Mouse (Mus musculus): ENCODE results near the gene Vkorc1l1. TPM values are rescaled to one million over a fixed set of nuclear protein-coding genes. Genes with fewer than 3 reads are reported as not detected.

The Vkorc1l1 gene
- polyA plus RNA-seq, 1 experiment = 8.8 TPM

GRCm38 (mm10) chr5:130027134-130027533 is 85.4 kb downstream of the Vkorc1l1 start:
- Histone ChIP-seq H3K36me3 (ENCODE audit: control insufficient read depth, insufficient read depth, low read length) (no peaks in the 10 kb centered on the region), H3K27me3 (ENCODE audit: control insufficient read depth, insufficient read depth, low read length) (no peaks in the 10 kb centered on the region), H3K27ac (ENCODE audit: insufficient read depth, low read depth, low read length) (no peak overlapping the region), H3K4me3 (ENCODE audit: low read depth, low read length) (no peak overlapping the region), H3K4me1 (ENCODE audit: control insufficient read depth, insufficient read depth, insufficient read length, low read length) (no peaks in the 10 kb centered on the region; the same call in none of the 2 replicates)
- TF ChIP-seq POLR2A (IDR thresholded peaks at IDR 0.05; ENCODE audit: low read depth, low read length) (no peak), CTCF (IDR thresholded peaks at IDR 0.05; ENCODE audit: extremely low read depth, insufficient read length, insufficient replicate concordance, low read depth, low read length) (no peak)
- 46% methylated on average over 5 of the region's 5 CpGs for WGBS

GRCm38 (mm10) chr5:130027696-130028095 is 85.9 kb downstream of the Vkorc1l1 start:
- H3K4me1 ChIP-seq (ENCODE audit: control insufficient read depth, insufficient read depth, insufficient read length, low read length) = no peaks in the 10 kb centered on the region; the same call in none of the 2 replicates
- no peaks in the 10 kb centered on the region for H3K36me3 ChIP-seq (ENCODE audit: control insufficient read depth, insufficient read depth, low read length)
- H3K27me3 ChIP-seq (ENCODE audit: control insufficient read depth, insufficient read depth, low read length) = no peaks in the 10 kb centered on the region
- WGBS = 80% methylated on average over 7 of the region's 7 CpGs
- TF ChIP-seq CTCF (IDR thresholded peaks at IDR 0.05; ENCODE audit: extremely low read depth, insufficient read length, insufficient replicate concordance, low read depth, low read length) (no peak), POLR2A (IDR thresholded peaks at IDR 0.05; ENCODE audit: low read depth, low read length) (no peak)
- H3K27ac ChIP-seq (ENCODE audit: insufficient read depth, low read depth, low read length) = no peak overlapping the region
- no peak overlapping the region for H3K4me3 ChIP-seq (ENCODE audit: low read depth, low read length)

- H3K27me3 ChIP-seq (ENCODE audit: control insufficient read depth, insufficient read depth, low read length) = no peaks in the 10 kb centered on the region
- no peaks in the 10 kb centered on the region; the same call in none of the 2 replicates for H3K4me1 ChIP-seq (ENCODE audit: control insufficient read depth, insufficient read depth, insufficient read length, low read length)
- H3K36me3 ChIP-seq (ENCODE audit: control insufficient read depth, insufficient read depth, low read length) = no peaks in the 10 kb centered on the region
- peak within 1 kb of the TSS; percentile 65 for H3K27ac ChIP-seq (ENCODE audit: insufficient read depth, low read depth, low read length)
- TF ChIP-seq CTCF (IDR thresholded peaks at IDR 0.05; ENCODE audit: extremely low read depth, insufficient read length, insufficient replicate concordance, low read depth, low read length) = no peak
- no peak; the same call in 1 of the 2 replicates for TF ChIP-seq POLR2A (IDR thresholded peaks at IDR 0.05; ENCODE audit: low read depth, low read length)
- WGBS = 2% methylated on average over 51 of the region's 51 CpGs
- peak within 1 kb of the TSS; percentile 79 for H3K4me3 ChIP-seq (ENCODE audit: low read depth, low read length)
These were observed 87.5 kb downstream of the Vkorc1l1 start, which contains the start of the genes Asl and Crcp for GRCm38 (mm10) chr5:130029142-130029897. Gene Asl, minus strand, starts transcription at chr5:130029247. Gene Crcp, plus strand, starts transcription at chr5:130029290.

GRCm38 (mm10) chr5:130031410-130032390 is 89.9 kb downstream of the Vkorc1l1 start:
- H3K4me1 ChIP-seq (ENCODE audit: control insufficient read depth, insufficient read depth, insufficient read length, low read length) = no peaks in the 10 kb centered on the region; the same call in none of the 2 replicates
- H3K27ac ChIP-seq (ENCODE audit: insufficient read depth, low read depth, low read length) = no peak overlapping the region
- 92% methylated on average over 19 of the region's 19 CpGs for WGBS
- H3K4me3 ChIP-seq (ENCODE audit: low read depth, low read length) = no peak overlapping the region
- peaks cover 10% of the 10 kb centered on the region for H3K36me3 ChIP-seq (ENCODE audit: control insufficient read depth, insufficient read depth, low read length)
- no peaks in the 10 kb centered on the region for H3K27me3 ChIP-seq (ENCODE audit: control insufficient read depth, insufficient read depth, low read length)
- TF ChIP-seq CTCF (IDR thresholded peaks at IDR 0.05; ENCODE audit: extremely low read depth, insufficient read length, insufficient replicate concordance, low read depth, low read length) (no peak), POLR2A (IDR thresholded peaks at IDR 0.05; ENCODE audit: low read depth, low read length) (no peak)

- Histone ChIP-seq H3K4me1 (ENCODE audit: control insufficient read depth, insufficient read depth, insufficient read length, low read length) (no peaks in the 10 kb centered on the region; the same call in none of the 2 replicates), H3K4me3 (ENCODE audit: low read depth, low read length) (no peak overlapping the region), H3K27ac (ENCODE audit: insufficient read depth, low read depth, low read length) (no peak overlapping the region), H3K27me3 (ENCODE audit: control insufficient read depth, insufficient read depth, low read length) (no peaks in the 10 kb centered on the region), H3K36me3 (ENCODE audit: control insufficient read depth, insufficient read depth, low read length) (peaks cover 17% of the 10 kb centered on the region)
- 86% methylated on average over 2 of the region's 2 CpGs for WGBS
- no peak for TF ChIP-seq POLR2A (IDR thresholded peaks at IDR 0.05; ENCODE audit: low read depth, low read length)
These were observed 92.1 kb downstream of the Vkorc1l1 start for GRCm38 (mm10) chr5:130033869-130034268.

Other genes with a start within 250 kb of the Vkorc1l1 start
- not detected in 2 replicates for gene Sept14, start 233.5 kb upstream of the Vkorc1l1 start, polyA plus RNA-seq (2012; rRNA removed)
- 8.9 and 28.7 TPM in 2 replicates for gene Mrps17, start 226.5 kb upstream of the Vkorc1l1 start, polyA plus RNA-seq (2012; rRNA removed)
- 10.3 and 14.9 TPM in 2 replicates for gene Nipsnap2, start 216.9 kb upstream of the Vkorc1l1 start, polyA plus RNA-seq (2012; rRNA removed)
- gene Psph, start 154.5 kb upstream of the Vkorc1l1 start, polyA plus RNA-seq (2012; rRNA removed) = 4.2 and 10.2 TPM in 2 replicates
- gene Sumf2, start 95.0 kb upstream of the Vkorc1l1 start, polyA plus RNA-seq (2012; rRNA removed) = 3.7 and 4.1 TPM in 2 replicates
- gene Chchd2, start 54.5 kb upstream of the Vkorc1l1 start, polyA plus RNA-seq (2012; rRNA removed) = 2,208 and 2,785 TPM in 2 replicates
- 0.19 and 0.39 TPM in 2 replicates for gene Zbed5, start 46.2 kb upstream of the Vkorc1l1 start, polyA plus RNA-seq (2012; rRNA removed)
- 0.04 and 0.14 TPM in 2 replicates for gene Phkg1, start 43.4 kb upstream of the Vkorc1l1 start, polyA plus RNA-seq (2012; rRNA removed)
- 4.2 and 5.0 TPM in 2 replicates for gene Nupr1l, start 33.4 kb upstream of the Vkorc1l1 start, polyA plus RNA-seq (2012; rRNA removed)
- gene Gusb, start 61.1 kb downstream of the Vkorc1l1 start, polyA plus RNA-seq (2012; rRNA removed) = 11.9 and 13.9 TPM in 2 replicates
- 35.9 and 54.6 TPM in 2 replicates for gene Asl, start 87.3 kb downstream of the Vkorc1l1 start, polyA plus RNA-seq (2012; rRNA removed)
- 6.6 and 9.7 TPM in 2 replicates for gene Crcp, start 87.3 kb downstream of the Vkorc1l1 start, polyA plus RNA-seq (2012; rRNA removed)
- gene Tpst1, start 131.4 kb downstream of the Vkorc1l1 start, polyA plus RNA-seq (2012; rRNA removed) = 4.4 and 4.8 TPM in 2 replicates
- 1.3 TPM in 2 replicates for gene Kctd7, start 202.9 kb downstream of the Vkorc1l1 start, polyA plus RNA-seq (2012; rRNA removed)
- gene Rabgef1, start 229.8 kb downstream of the Vkorc1l1 start, polyA plus RNA-seq (2012; rRNA removed) = 7.6 and 11.5 TPM in 2 replicates

Data from small intestine, adult 2 months (tissue).